Mouse (Mus musculus): ENCODE results near the gene Srsf3. TPM values are rescaled to one million over a fixed set of nuclear protein-coding genes. Genes with fewer than 3 reads are reported as not detected.

Gene Srsf3
- polyA plus RNA-seq, 1 experiment = 12.2 TPM

GRCm38 (mm10) chr17:29033569-29034061 is 1.2 kb downstream of the Srsf3 start:
- TF ChIP-seq GATA1 (IDR thresholded peaks at IDR 0.05; ENCODE audit: low read length) = no peak

GRCm38 (mm10) chr17:29034264-29034663 is 1.8 kb downstream of the Srsf3 start:
- no peak for TF ChIP-seq GATA1 (IDR thresholded peaks at IDR 0.05; ENCODE audit: low read length)

GRCm38 (mm10) chr17:29035506-29035905 is 3.1 kb downstream of the Srsf3 start:
- TF ChIP-seq GATA1 (IDR thresholded peaks at IDR 0.05; ENCODE audit: low read length) = no peak

GRCm38 (mm10) chr17:29039351-29039750 is 6.9 kb downstream of the Srsf3 start:
- no peak for TF ChIP-seq GATA1 (IDR thresholded peaks at IDR 0.05; ENCODE audit: low read length)

GRCm38 (mm10) chr17:29041632-29042031 is 9.2 kb downstream of the Srsf3 start:
- TF ChIP-seq GATA1 (IDR thresholded peaks at IDR 0.05; ENCODE audit: low read length) = peak; percentile 44

GRCm38 (mm10) chr17:29042569-29042968 is 10.1 kb downstream of the Srsf3 start:
- TF ChIP-seq GATA1 (IDR thresholded peaks at IDR 0.05; ENCODE audit: low read length) = peak; percentile 56

- TF ChIP-seq GATA1 (IDR thresholded peaks at IDR 0.05; ENCODE audit: low read length) = no peak
Measured at GRCm38 (mm10) chr17:29043583-29043982, 11.2 kb downstream of the Srsf3 start.

GRCm38 (mm10) chr17:29044146-29044924 is 11.9 kb downstream of the Srsf3 start:
- TF ChIP-seq GATA1 (IDR thresholded peaks at IDR 0.05; ENCODE audit: low read length) = no peak

- TF ChIP-seq GATA1 (IDR thresholded peaks at IDR 0.05; ENCODE audit: low read length) = no peak
Measured at GRCm38 (mm10) chr17:29044925-29045319, 12.5 kb downstream of the Srsf3 start.

GRCm38 (mm10) chr17:29045741-29046530 is 13.5 kb downstream of the Srsf3 start:
- no peak for TF ChIP-seq GATA1 (IDR thresholded peaks at IDR 0.05; ENCODE audit: low read length)

- no peak for TF ChIP-seq GATA1 (IDR thresholded peaks at IDR 0.05; ENCODE audit: low read length)
Measured at GRCm38 (mm10) chr17:29046863-29047262, 14.4 kb downstream of the Srsf3 start.

- no peak for TF ChIP-seq GATA1 (IDR thresholded peaks at IDR 0.05; ENCODE audit: low read length)
Measured at GRCm38 (mm10) chr17:29047697-29048514, 15.5 kb downstream of the Srsf3 start.

GRCm38 (mm10) chr17:29048748-29049507 is 16.5 kb downstream of the Srsf3 start:
- no peak for TF ChIP-seq GATA1 (IDR thresholded peaks at IDR 0.05; ENCODE audit: low read length)

- TF ChIP-seq GATA1 (IDR thresholded peaks at IDR 0.05; ENCODE audit: low read length) = no peak
Measured at GRCm38 (mm10) chr17:29049508-29049889, 17.1 kb downstream of the Srsf3 start.

- TF ChIP-seq GATA1 (IDR thresholded peaks at IDR 0.05; ENCODE audit: low read length) = no peak
Measured at GRCm38 (mm10) chr17:29049923-29050322, 17.5 kb downstream of the Srsf3 start.

Data from G1E-ER4 (cell line).